Mouse (Mus musculus): ENCODE measurements at regions not wholly inside any gene's neighbourhood (a gene's known extent, or its start where the extent isn't known, plus 50 kb on each side); places are given as distances from the start of the nearest gene placed in this dataset.

DNA sequence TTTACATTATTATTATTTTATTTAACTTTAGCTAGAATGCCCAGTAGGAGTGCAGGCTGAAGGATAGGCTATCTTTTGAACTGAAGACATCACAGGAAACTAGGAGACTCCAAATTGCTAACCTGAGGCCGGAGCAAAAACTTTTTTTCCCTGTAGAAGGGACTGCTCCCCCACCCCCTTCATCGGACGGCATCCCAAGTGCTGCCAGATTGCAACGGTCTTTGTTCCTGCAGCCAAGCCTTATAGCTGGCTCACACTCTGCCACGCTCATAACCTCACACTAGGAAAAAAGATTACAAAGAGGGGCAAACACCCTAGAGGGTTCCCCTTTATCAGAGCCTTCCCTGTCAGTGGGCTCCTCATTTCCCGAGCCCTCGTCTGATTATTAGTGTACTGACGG lies 896.7 kb downstream of the 5730522E02Rik start:
- peak; percentile 25 for DNase-seq (ENCODE audit: low spot score)
- Histone ChIP-seq H3K27ac (ENCODE audit: low read depth, low read length) (no peak overlapping the region), H3K4me3 (ENCODE audit: low read depth, low read length) (no peak overlapping the region), H3K36me3 (ENCODE audit: control insufficient read depth, insufficient read depth, low read length) (no peaks in the 10 kb centered on the region), H3K4me2 (replicated peaks; ENCODE audit: low read depth, low read length) (no peak overlapping the region), H3K4me1 (replicated peaks; ENCODE audit: control insufficient read depth, insufficient read depth, low read length) (no peaks in the 10 kb centered on the region), H3K9me3 (ENCODE audit: control insufficient read depth, low read length) (no peaks in the 10 kb centered on the region), H3K9ac (ENCODE audit: low read depth, low read length) (no peak overlapping the region), H3K27me3 (ENCODE audit: control insufficient read depth, insufficient read depth, low read length) (no peaks in the 10 kb centered on the region)
- ATAC-seq (ENCODE audit: low FRiP score): peak; percentile 60; the same call in 1 of the 2 replicates
- WGBS: 26% methylated on average over 8 of the region's 8 CpGs

DNA sequence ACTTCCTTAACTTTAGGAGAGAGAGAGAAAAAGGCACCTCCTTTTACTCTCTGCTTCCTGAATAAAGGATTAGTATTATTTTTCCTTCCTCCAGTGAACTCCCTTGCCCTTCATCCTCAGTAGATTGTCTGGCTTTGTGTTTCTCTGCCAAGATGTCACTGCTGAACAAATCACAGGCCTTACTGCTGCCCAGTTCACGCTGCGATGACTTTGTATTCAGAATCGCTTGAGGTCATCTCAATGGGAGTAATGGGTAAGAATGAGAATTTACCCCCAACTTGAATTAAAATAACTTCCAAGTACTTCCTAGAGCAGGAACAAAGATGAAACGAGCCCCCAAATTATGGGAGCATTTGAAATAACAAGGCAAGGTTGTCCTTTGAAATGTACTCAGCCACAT lies 897.3 kb downstream of the 5730522E02Rik start:
- ATAC-seq (ENCODE audit: low FRiP score) (no peak), DNase-seq (ENCODE audit: low spot score) (no peak)
- Histone ChIP-seq H3K36me3 (ENCODE audit: control insufficient read depth, insufficient read depth, low read length) (no peaks in the 10 kb centered on the region), H3K4me1 (replicated peaks; ENCODE audit: control insufficient read depth, insufficient read depth, low read length) (no peaks in the 10 kb centered on the region), H3K9ac (ENCODE audit: low read depth, low read length) (no peak overlapping the region), H3K27ac (ENCODE audit: low read depth, low read length) (no peak overlapping the region), H3K27me3 (ENCODE audit: control insufficient read depth, insufficient read depth, low read length) (no peaks in the 10 kb centered on the region), H3K9me3 (ENCODE audit: control insufficient read depth, low read length) (no peaks in the 10 kb centered on the region), H3K4me3 (ENCODE audit: low read depth, low read length) (no peak overlapping the region), H3K4me2 (replicated peaks; ENCODE audit: low read depth, low read length) (no peak overlapping the region)
- WGBS: 32% methylated on average over 4 of the region's 4 CpGs

DNA sequence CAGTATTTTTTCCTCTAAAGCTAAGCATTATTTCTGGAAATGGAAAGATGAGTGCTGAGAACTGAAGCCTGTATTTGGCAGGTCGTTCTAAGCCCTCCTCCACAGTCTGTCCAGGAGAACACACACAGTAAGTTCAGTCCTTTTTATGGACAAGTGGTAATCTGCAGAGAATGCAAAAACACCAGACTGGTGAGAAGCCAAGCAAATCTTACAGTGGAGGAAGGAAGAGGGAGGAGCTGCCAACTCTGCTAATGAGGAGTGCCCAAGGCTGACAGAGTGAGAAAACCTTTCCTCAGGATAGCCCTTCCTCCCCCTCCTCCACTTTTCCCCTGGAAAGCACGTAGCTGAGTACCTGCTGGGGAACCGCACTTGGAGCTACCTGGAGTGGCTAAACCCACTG lies 899.8 kb downstream of the 5730522E02Rik start:
- no peaks in the 10 kb centered on the region for H3K27me3 ChIP-seq (ENCODE audit: control insufficient read depth, insufficient read depth, low read length)
- H3K4me3 ChIP-seq (ENCODE audit: low read depth, low read length): no peak overlapping the region
- ATAC-seq (ENCODE audit: low FRiP score): no peak
- no peaks in the 10 kb centered on the region for H3K36me3 ChIP-seq (ENCODE audit: control insufficient read depth, insufficient read depth, low read length)
- no peaks in the 10 kb centered on the region for H3K9me3 ChIP-seq (ENCODE audit: control insufficient read depth, low read length)
- 78% methylated on average over 3 of the region's 3 CpGs for WGBS
- no peak for DNase-seq (ENCODE audit: low spot score)
- no peak overlapping the region for H3K27ac ChIP-seq (ENCODE audit: low read depth, low read length)
- no peaks in the 10 kb centered on the region for H3K4me1 ChIP-seq (replicated peaks; ENCODE audit: control insufficient read depth, insufficient read depth, low read length)
- H3K9ac ChIP-seq (ENCODE audit: low read depth, low read length): no peak overlapping the region
- H3K4me2 ChIP-seq (replicated peaks; ENCODE audit: low read depth, low read length): no peak overlapping the region

DNA sequence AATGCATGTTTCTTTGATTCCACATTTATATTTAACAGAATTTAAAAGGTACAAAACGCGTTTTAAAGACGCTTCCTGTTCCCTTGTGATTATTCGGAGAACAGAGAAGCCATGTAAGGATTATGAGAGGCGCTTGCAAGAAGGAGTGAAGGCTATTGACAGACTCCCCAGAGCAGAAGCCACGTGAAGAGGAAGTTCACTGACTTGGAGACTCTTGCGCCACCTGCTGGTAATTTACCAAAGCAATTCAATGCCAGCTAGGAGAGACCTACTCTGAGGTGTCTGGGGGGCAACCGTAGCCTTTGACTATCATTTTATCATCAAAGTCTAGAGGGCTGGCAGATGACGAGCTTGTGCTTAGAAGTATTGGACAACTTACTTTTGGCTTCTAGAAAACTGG lies 909.4 kb downstream of the 5730522E02Rik start:
- WGBS: 32% methylated on average over 9 of the region's 9 CpGs
- no peak overlapping the region for H3K4me3 ChIP-seq (ENCODE audit: low read depth, low read length)
- no peaks in the 10 kb centered on the region for H3K4me1 ChIP-seq (replicated peaks; ENCODE audit: control insufficient read depth, insufficient read depth, low read length)
- DNase-seq (ENCODE audit: low spot score) (peak; percentile 82), ATAC-seq (ENCODE audit: low FRiP score) (no peak)
- H3K9ac ChIP-seq (ENCODE audit: low read depth, low read length): no peak overlapping the region
- H3K36me3 ChIP-seq (ENCODE audit: control insufficient read depth, insufficient read depth, low read length): no peaks in the 10 kb centered on the region
- H3K4me2 ChIP-seq (replicated peaks; ENCODE audit: low read depth, low read length): no peak overlapping the region
- no peaks in the 10 kb centered on the region for H3K9me3 ChIP-seq (ENCODE audit: control insufficient read depth, low read length)
- H3K27ac ChIP-seq (ENCODE audit: low read depth, low read length): no peak overlapping the region
- H3K27me3 ChIP-seq (ENCODE audit: control insufficient read depth, insufficient read depth, low read length): no peaks in the 10 kb centered on the region

DNA sequence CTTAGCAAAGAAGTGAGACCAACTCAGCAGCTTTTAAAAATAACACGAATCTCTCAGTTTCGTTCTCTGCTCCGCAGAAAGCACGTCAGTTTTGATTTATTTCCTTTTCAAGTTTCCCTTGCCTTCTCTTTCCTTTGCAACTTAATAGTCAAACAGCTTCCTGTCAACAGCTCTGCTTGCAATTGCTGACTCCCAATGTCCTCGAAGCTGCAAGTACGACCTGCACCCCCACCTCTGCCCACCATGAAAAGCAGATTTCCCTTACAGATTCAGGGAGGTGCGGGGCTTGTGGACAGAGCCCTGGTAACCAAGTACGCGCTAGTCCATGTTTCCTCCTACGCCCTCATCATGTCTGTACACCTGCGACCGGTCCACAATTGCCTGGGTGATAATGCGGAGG lies 922.2 kb downstream of the 5730522E02Rik start:
- Histone ChIP-seq H3K36me3 (ENCODE audit: control insufficient read depth, insufficient read depth, low read length) (no peaks in the 10 kb centered on the region), H3K27ac (ENCODE audit: low read depth, low read length) (no peak overlapping the region), H3K27me3 (ENCODE audit: control insufficient read depth, insufficient read depth, low read length) (no peaks in the 10 kb centered on the region), H3K9ac (ENCODE audit: low read depth, low read length) (no peak overlapping the region), H3K4me1 (replicated peaks; ENCODE audit: control insufficient read depth, insufficient read depth, low read length) (no peaks in the 10 kb centered on the region), H3K4me3 (ENCODE audit: low read depth, low read length) (no peak overlapping the region), H3K4me2 (replicated peaks; ENCODE audit: low read depth, low read length) (no peak overlapping the region), H3K9me3 (ENCODE audit: control insufficient read depth, low read length) (no peaks in the 10 kb centered on the region)
- WGBS: 80% methylated on average over 13 of the region's 13 CpGs
- ATAC-seq (ENCODE audit: low FRiP score): no peak
- DNase-seq (ENCODE audit: low spot score): no peak

DNA sequence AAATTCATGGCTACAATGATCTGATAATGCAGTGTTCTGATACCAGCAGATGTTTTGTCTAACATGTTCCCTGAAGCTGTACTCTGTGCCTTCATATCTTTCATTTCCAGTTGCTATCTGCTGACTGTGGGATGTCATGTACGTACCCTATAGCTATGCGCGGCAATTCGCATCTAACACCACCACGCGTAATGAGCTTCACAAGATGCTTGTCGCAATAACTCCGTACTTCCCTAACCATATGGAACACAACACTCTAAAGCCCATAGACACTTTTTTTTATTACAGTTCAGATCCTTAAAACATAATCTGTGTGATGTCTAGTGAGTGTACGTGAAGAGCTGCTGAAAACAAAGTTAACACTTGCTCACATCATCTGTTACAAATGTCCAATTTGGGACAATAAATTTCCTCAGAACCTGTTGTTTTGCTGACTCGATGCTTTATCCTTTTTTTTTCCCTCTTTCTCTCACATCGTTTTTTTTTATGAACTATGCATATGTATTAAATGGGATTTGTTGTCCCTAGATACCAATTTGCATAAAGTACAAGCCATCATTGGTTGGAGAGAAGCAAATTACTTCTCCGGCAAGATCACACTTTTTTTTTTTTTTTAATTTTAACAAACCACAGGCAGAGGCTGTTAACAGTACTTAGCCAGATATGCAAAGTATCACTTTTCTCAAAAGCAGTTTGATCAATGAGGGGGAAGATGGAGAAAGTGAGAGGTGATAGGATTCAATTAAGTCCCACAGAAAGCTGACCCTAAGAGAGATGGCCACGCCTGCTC lies 922.9 kb downstream of the 5730522E02Rik start:
- Histone ChIP-seq H3K4me1 (replicated peaks; ENCODE audit: control insufficient read depth, insufficient read depth, low read length) (no peaks in the 10 kb centered on the region), H3K4me3 (ENCODE audit: low read depth, low read length) (no peak overlapping the region), H3K9me3 (ENCODE audit: control insufficient read depth, low read length) (no peaks in the 10 kb centered on the region), H3K36me3 (ENCODE audit: control insufficient read depth, insufficient read depth, low read length) (no peaks in the 10 kb centered on the region), H3K27me3 (ENCODE audit: control insufficient read depth, insufficient read depth, low read length) (no peaks in the 10 kb centered on the region), H3K9ac (ENCODE audit: low read depth, low read length) (no peak overlapping the region), H3K27ac (ENCODE audit: low read depth, low read length) (no peak overlapping the region), H3K4me2 (replicated peaks; ENCODE audit: low read depth, low read length) (no peak overlapping the region)
- ATAC-seq (ENCODE audit: low FRiP score): no peak
- 86% methylated on average over 13 of the region's 13 CpGs for WGBS
- no peak for DNase-seq (ENCODE audit: low spot score)

DNA sequence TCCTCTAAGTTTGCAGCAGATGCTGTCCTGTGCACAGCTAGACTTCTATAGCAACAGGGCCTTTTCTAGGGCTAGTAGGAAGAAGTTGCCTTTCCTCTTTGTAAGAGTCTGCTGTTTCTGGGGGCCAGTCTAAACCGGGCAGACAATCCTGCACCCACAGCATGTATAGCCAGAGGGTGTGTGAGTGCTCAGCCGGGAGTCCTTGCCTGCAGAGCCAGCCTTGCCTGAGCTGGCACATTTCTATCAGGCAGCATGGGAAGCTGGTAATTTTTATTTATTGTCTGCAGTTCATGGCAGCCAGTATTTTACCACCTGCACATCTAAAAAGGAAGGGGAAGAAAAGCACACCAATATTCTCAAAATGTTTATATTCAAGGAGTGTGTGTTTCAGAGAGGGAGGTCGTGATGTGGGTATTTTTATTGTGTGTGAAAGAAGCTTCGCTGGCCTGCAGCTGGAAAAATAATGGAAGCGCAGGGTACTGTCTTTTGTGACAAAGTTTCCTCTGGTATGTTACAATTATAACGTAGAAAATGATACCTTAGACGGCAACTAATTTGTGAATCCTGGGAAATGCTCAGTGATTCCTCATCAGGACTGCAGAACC lies 940.5 kb downstream of the 5730522E02Rik start:
- H3K36me3 ChIP-seq (ENCODE audit: control insufficient read depth, insufficient read depth, low read length): no peaks in the 10 kb centered on the region
- 14% methylated on average over 7 of the region's 7 CpGs for WGBS
- no peak overlapping the region for H3K4me2 ChIP-seq (replicated peaks; ENCODE audit: low read depth, low read length)
- H3K9me3 ChIP-seq (ENCODE audit: control insufficient read depth, low read length): no peaks in the 10 kb centered on the region; the same call in 1 of the 2 replicates
- H3K4me1 ChIP-seq (replicated peaks; ENCODE audit: control insufficient read depth, insufficient read depth, low read length): no peaks in the 10 kb centered on the region
- H3K9ac ChIP-seq (ENCODE audit: low read depth, low read length): no peak overlapping the region
- no peaks in the 10 kb centered on the region for H3K27me3 ChIP-seq (ENCODE audit: control insufficient read depth, insufficient read depth, low read length)
- no peak overlapping the region for H3K27ac ChIP-seq (ENCODE audit: low read depth, low read length)
- no peak overlapping the region for H3K4me3 ChIP-seq (ENCODE audit: low read depth, low read length)
- DNase-seq (ENCODE audit: low spot score): peak; percentile 10
- ATAC-seq (ENCODE audit: low FRiP score): no peak

DNA sequence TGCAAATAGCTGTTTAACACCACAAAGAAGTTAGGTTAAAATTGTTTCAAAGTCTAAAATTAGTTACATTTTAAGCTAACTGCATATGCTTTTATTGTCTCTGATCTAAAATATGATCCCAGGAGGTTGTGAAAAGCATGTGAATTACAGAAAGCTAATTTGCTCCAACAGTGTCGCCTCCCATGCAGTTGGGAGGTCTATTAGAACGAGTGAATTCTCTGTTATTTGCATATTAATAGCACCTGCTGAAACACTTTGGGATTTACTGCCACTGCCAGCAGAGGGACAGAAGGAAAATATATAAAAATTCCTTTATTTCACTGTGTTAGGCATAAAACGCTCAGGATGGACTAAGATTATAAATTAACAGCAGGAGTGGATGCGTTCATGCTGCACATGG lies 947.7 kb downstream of the 5730522E02Rik start:
- Histone ChIP-seq H3K4me2 (replicated peaks; ENCODE audit: low read depth, low read length) (no peak overlapping the region), H3K4me1 (replicated peaks; ENCODE audit: control insufficient read depth, insufficient read depth, low read length) (no peaks in the 10 kb centered on the region), H3K36me3 (ENCODE audit: control insufficient read depth, insufficient read depth, low read length) (no peaks in the 10 kb centered on the region), H3K9me3 (ENCODE audit: control insufficient read depth, low read length) (no peaks in the 10 kb centered on the region; the same call in 1 of the 2 replicates), H3K27me3 (ENCODE audit: control insufficient read depth, insufficient read depth, low read length) (no peaks in the 10 kb centered on the region), H3K4me3 (ENCODE audit: low read depth, low read length) (no peak overlapping the region), H3K9ac (ENCODE audit: low read depth, low read length) (no peak overlapping the region), H3K27ac (ENCODE audit: low read depth, low read length) (no peak overlapping the region)
- 34% methylated on average over 4 of the region's 4 CpGs for WGBS
- DNase-seq (ENCODE audit: low spot score) (no peak), ATAC-seq (ENCODE audit: low FRiP score) (no peak)

DNA sequence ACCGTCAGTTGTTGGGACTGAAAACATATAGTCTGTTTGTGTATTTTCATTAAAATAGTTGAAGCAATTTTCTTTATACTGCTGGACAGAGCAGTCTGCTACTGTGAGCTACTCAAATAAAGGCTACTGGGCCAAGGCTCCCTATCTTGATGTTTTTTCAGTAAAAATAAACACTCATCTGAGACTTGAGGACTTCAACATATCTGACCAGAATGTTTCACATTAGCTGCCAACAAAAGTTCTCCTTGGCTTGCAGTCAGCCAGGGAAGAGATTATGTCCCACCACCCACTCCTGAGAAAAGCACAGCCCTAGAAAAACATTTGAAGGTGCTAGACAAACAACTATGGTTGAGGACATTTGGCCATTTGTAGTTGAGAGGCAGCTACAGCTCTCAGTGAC lies 950.9 kb downstream of the 5730522E02Rik start:
- Histone ChIP-seq H3K9ac (ENCODE audit: low read depth, low read length) (no peak overlapping the region), H3K36me3 (ENCODE audit: control insufficient read depth, insufficient read depth, low read length) (no peaks in the 10 kb centered on the region), H3K4me2 (replicated peaks; ENCODE audit: low read depth, low read length) (no peak overlapping the region), H3K27ac (ENCODE audit: low read depth, low read length) (no peak overlapping the region), H3K9me3 (ENCODE audit: control insufficient read depth, low read length) (no peaks in the 10 kb centered on the region), H3K4me1 (replicated peaks; ENCODE audit: control insufficient read depth, insufficient read depth, low read length) (no peaks in the 10 kb centered on the region), H3K4me3 (ENCODE audit: low read depth, low read length) (no peak overlapping the region), H3K27me3 (ENCODE audit: control insufficient read depth, insufficient read depth, low read length) (no peaks in the 10 kb centered on the region)
- DNase-seq (ENCODE audit: low spot score) (no peak), ATAC-seq (ENCODE audit: low FRiP score) (no peak)
- WGBS: 88% methylated on average over 1 of the region's 1 CpGs

Measured in hindbrain, embryonic 11.5 days (tissue).